In genomic region chr3:138781492-138781891, GRCm38 (mm10) we compare ENCODE assay signal across 10 mouse cellular contexts. TPM values are rescaled to one million over a fixed set of nuclear protein-coding genes. Genes with fewer than 3 reads are reported as not detected.
DNase-seq lines count a peak whose midpoint lies in the region; ATAC-seq lines count a peak whose summit lies in the region.
"Had no signal": no experiment of that assay in that cellular context is flagged by ENCODE, and none has a peak within 500 bp of the region (broad histone marks: within the 10 kb centered on the region; RNA-seq: fewer than 3 reads in every experiment).

No protein-coding gene starts in this region.

- H3K27me3 ChIP-seq in heart, embryonic 10.5 days (ENCODE audit: insufficient read depth, poor library complexity, severe bottlenecking) = no peaks in the 10 kb centered on the region
- H3K27me3 ChIP-seq in liver, embryonic 11.5 days (replicated peaks; ENCODE audit: control insufficient read depth, insufficient read depth, low read length) = no peaks in the 10 kb centered on the region
- H3K27me3 ChIP-seq in hindbrain, embryonic 15.5 days = no peaks in the 10 kb centered on the region
- H3K27me3 ChIP-seq in midbrain, embryonic 12.5 days = no peaks in the 10 kb centered on the region

- no peak overlapping the region for H3K4me3 ChIP-seq in heart, embryonic 10.5 days
- H3K4me3 ChIP-seq in liver, embryonic 11.5 days (ENCODE audit: low read depth, low read length) = no peak overlapping the region
- H3K4me3 ChIP-seq in hindbrain, embryonic 15.5 days = no peak overlapping the region
- H3K4me3 ChIP-seq in midbrain, embryonic 12.5 days = no peak overlapping the region

- H3K9ac ChIP-seq in liver, embryonic 11.5 days (ENCODE audit: low read depth, low read length) = no peak overlapping the region
- H3K9ac ChIP-seq in hindbrain, embryonic 15.5 days = no peak overlapping the region
- no peak overlapping the region for H3K9ac ChIP-seq in midbrain, embryonic 12.5 days (replicated peaks)

- no peak overlapping the region for H3K4me2 ChIP-seq in liver, embryonic 11.5 days
- no peak overlapping the region for H3K4me2 ChIP-seq in hindbrain, embryonic 15.5 days
- H3K4me2 ChIP-seq in midbrain, embryonic 12.5 days (replicated peaks) = no peak overlapping the region

- H3K27ac ChIP-seq in heart, embryonic 10.5 days = peak overlapping the region; percentile 42; the same call in 1 of the 2 replicates
- no peak overlapping the region for H3K27ac ChIP-seq in liver, embryonic 11.5 days (ENCODE audit: low read depth, low read length)
- no peak overlapping the region for H3K27ac ChIP-seq in hindbrain, embryonic 15.5 days (replicated peaks)
- H3K27ac ChIP-seq in midbrain, embryonic 12.5 days (replicated peaks) = no peak overlapping the region

- DNase-seq in heart, embryonic 10.5 days (ENCODE audit: low spot score) = no peak
- no peak for DNase-seq in heart, postnatal 36 days
- DNase-seq in liver, embryonic 11.5 days (ENCODE audit: low spot score) = no peak
- DNase-seq in liver = no peak
- DNase-seq in T-cell, adult 2 months (ENCODE audit: low spot score) = no peak
- DNase-seq in thymus, adult 18-20 months = no peak
- DNase-seq: spleen, adult 18-20 months; thymus, postnatal 25 days had no signal

- H3K9me3 ChIP-seq in heart, embryonic 10.5 days = no peaks in the 10 kb centered on the region
- no peaks in the 10 kb centered on the region for H3K9me3 ChIP-seq in liver, embryonic 11.5 days (ENCODE audit: control insufficient read depth, low read length)
- no peaks in the 10 kb centered on the region for H3K9me3 ChIP-seq in hindbrain, embryonic 15.5 days
- H3K9me3 ChIP-seq in midbrain, embryonic 12.5 days = no peaks in the 10 kb centered on the region

- H3K36me3 ChIP-seq in heart, embryonic 10.5 days = no peaks in the 10 kb centered on the region
- H3K36me3 ChIP-seq in liver, embryonic 11.5 days (ENCODE audit: control insufficient read depth, insufficient read depth, low read length) = no peaks in the 10 kb centered on the region
- H3K36me3 ChIP-seq in hindbrain, embryonic 15.5 days = no peaks in the 10 kb centered on the region
- no peaks in the 10 kb centered on the region for H3K36me3 ChIP-seq in midbrain, embryonic 12.5 days

- intact Hi-C loops in heart, postnatal 36 days (cut with DNase I) = no loop called here

- peaks cover 33% of the 10 kb centered on the region for H3K4me1 ChIP-seq in heart, embryonic 10.5 days
- peaks cover 4% of the 10 kb centered on the region for H3K4me1 ChIP-seq in liver, embryonic 11.5 days (replicated peaks; ENCODE audit: control insufficient read depth, insufficient read depth, low read length)
- H3K4me1 ChIP-seq in hindbrain, embryonic 15.5 days (replicated peaks) = peaks cover 70% of the 10 kb centered on the region
- H3K4me1 ChIP-seq in midbrain, embryonic 12.5 days = peaks cover 54% of the 10 kb centered on the region

- WGBS in heart, embryonic 10.5 days = 70% methylated on average over 9 of the region's 9 CpGs
- 62% methylated on average over 9 of the region's 9 CpGs for WGBS in liver, embryonic 11.5 days
- WGBS in hindbrain, embryonic 15.5 days = 71% methylated on average over 9 of the region's 9 CpGs
- 79% methylated on average over 9 of the region's 9 CpGs for WGBS in midbrain, embryonic 12.5 days

- ATAC-seq in liver, embryonic 11.5 days (replicated peaks; ENCODE audit: low FRiP score) = peak; percentile 49; the same call in 1 of the 2 replicates
- peak; percentile 21; the same call in 1 of the 2 replicates for ATAC-seq in hindbrain, embryonic 15.5 days (ENCODE audit: low FRiP score, low read depth)
- ATAC-seq in midbrain, embryonic 12.5 days (ENCODE audit: low FRiP score, low read depth) = peak; percentile 16; the same call in 1 of the 2 replicates

RNA-seq across cellular contexts. Expression of gene Tspan5, which starts 39.5 kb away (rescaled TPM):
- 13.6 and 15.0 TPM in 2 replicates for polyA plus RNA-seq in heart, embryonic 10.5 days (2016; fragmentation: Nextera tagmentation; extraction: Ambion mirVana)
- total RNA-seq in heart, postnatal 36 days (2021) = 1 to 10 TPM; 7.3 to 8.6 TPM
- 12.5 and 13.3 TPM in 2 replicates for polyA plus RNA-seq in liver, embryonic 11.5 days (2014; fragmentation: Nextera tagmentation; extraction: Ambion mirVana)
- 92.7 and 104 TPM in 2 replicates for polyA plus RNA-seq in hindbrain, embryonic 15.5 days (2015; fragmentation: Nextera tagmentation; extraction: Ambion mirVana)
- 55.3 and 65.9 TPM in 2 replicates for polyA plus RNA-seq in midbrain, embryonic 12.5 days (2016; fragmentation: Nextera tagmentation; extraction: Ambion mirVana)
